Mouse (Mus musculus) heart, adult 2 months (tissue): ENCODE data around the gene Map2k5.

Experiments
- CTCF ChIP-seq: fragments of 200-600 bp; IDR thresholded peaks from 2 replicates; pipeline ENCODE4 v1.8.1; 2022; ENCODE audit warnings: antibody characterized with exemption, mild to moderate bottlenecking, moderate library complexity
- EP300 ChIP-seq: fragments of 200-500 bp; IDR thresholded peaks from 2 replicates; pipeline ENCODE4 v1.6.1; 2011; ENCODE audit warnings: low read depth, low read length, control low read depth; ENCODE audit not compliant: insufficient read depth

DNA sequence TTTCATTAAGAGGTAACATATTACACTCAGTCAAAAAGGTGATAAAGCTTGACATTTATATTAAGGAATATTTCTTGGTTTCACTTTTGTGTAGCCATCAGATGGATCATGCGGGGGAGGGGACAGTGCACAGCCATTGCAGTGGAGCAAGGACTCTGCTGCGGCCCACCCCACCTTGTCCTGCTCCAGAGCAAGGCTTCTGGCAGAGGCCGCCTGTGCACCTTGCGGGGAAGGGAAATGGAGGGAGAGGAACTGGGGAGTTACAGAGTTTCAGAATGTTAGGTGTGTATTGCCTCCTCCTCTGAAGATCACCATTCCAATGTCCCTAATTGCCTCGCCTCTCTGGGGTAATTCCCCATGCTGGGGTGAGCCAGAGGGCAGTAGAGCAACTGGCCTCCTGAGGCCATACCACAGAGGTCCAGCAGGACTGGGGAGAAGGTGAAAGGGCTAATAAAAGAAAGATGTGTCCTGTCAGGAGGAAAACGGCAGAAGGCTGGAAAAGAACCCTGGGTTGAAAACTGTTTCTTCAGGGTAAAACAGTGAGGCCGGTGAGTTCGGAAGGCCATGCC lies 181.5 kb downstream of the Map2k5 start:
- peak; percentile 23 for TF ChIP-seq CTCF
- TF ChIP-seq EP300: no peak
